Mouse (Mus musculus): Measurements from ENCODE around the gene Tmem178b. TPM values are rescaled to one million over a fixed set of nuclear protein-coding genes. Genes with fewer than 3 reads are reported as not detected.
A peak's percentile ranks its signal among the peaks of the same experiment; 100 is the strongest.

Tmem178b gene
- total RNA-seq (2022) = 1 to 10 TPM in 1 of 4 experiments, under 1 TPM in 3; 0.34 to 1.1 (median 0.47) TPM

DNA sequence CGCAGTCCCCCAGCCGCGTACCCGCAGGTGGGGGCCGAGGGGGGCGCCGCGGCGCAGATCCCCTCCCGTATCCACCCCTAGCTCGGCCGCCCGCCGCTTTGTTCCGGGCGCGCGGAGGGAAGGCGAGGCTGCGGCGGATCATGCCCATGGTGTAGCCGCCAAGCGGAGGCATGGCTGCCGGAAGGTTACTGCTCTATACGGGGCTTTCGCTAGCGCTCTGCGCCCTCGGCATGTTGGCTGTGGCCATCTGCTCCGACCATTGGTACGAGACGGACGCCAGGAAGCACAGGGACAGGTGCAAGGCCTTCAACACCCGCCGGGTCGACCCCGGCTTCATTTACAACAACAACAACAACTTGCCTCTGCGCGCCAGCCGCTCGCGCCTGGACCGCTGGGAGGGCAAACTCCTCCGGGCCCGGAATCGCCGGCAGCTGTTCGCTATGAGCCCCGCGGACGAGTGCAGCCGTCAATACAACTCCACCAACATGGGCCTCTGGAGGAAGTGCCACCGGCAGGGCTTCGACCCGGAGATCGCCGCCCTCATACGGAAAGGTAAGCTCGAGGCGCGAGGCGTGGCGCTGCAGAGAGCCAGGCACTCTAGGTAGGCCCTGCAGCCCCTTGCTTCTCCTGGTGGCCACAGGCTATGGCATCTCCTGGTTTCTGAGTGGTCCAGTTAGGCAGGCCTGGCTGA is at the start of gene Tmem178b:
Gene Tmem178b, plus strand, starts transcription at position 371 of the 691 bp plus-strand sequence.
- DNase-seq (ENCODE audit: low spot score in 2 of 2) = no peak

DNA sequence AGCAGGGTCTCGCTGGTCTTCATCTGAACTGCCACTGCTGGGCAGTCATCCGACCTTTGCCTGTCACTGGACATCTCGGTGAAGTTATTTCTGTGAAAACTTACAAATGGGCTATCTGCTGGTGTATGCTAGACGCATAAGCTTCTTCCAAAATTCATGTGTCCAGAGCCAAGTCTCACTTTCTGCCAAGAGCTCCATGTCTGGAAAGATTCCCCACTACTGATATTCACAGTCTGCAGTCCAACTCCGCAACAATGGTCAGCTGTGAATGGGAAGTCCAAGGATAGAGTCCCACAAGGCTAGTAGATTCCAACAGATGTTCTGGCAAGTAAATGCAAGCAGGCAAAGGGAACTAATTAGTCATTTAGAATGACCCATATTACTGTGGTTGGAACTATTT is 44.3 kb upstream of the Tmem178b start:
- DNase-seq (ENCODE audit: low spot score in 2 of 2) = peak; percentile 30 to 43

GRCm38 (mm10) chr6:39843698-39844342 is 29.3 kb upstream of the Tmem178b start:
- DNase-seq (ENCODE audit: low spot score in 2 of 2) = no peak

DNA sequence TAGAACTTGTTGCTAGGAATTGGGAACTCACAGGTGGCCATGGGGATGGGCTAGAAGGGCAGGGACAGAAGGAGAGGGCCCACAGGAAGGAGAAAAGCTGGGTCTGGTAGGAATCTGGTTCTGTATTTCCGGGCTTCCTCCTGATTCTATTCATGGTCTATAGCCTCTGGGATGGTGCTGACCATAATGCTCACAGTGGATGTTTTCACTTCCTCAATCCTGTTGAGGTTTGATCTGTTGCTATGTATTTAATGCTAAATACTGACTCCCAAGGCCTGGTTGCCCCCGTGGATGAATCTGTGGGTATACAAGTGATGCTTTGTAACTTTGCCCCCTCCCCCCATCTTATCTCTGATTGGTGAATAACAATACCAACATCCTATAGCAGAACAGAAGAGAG is 25.5 kb upstream of the Tmem178b start:
- no peak for DNase-seq (ENCODE audit: low spot score in 2 of 2)

GRCm38 (mm10) chr6:39848766-39849165 is 24.3 kb upstream of the Tmem178b start:
- DNase-seq (ENCODE audit: low spot score in 2 of 2) = no peak

DNA sequence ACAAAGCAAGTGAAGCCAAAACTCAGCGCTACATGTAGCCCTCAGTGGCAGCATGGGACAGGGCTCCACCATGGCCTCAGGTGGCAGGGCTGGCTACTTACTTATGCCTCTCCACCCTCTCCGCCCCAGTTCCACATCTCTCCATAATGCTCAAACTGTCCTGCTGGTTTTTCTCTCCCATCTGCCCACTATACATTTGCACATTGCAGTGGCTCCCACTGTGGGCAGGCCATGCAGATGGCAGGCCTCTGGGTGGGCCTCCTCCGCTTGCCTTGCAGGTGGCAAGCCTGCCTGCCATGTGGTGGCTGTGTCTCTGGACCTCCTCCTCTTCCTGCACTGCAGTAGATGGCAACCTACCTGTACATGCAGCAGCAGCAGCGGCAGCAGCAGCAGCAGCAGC is 23.4 kb upstream of the Tmem178b start:
- no peak for DNase-seq (ENCODE audit: low spot score in 2 of 2)

DNA sequence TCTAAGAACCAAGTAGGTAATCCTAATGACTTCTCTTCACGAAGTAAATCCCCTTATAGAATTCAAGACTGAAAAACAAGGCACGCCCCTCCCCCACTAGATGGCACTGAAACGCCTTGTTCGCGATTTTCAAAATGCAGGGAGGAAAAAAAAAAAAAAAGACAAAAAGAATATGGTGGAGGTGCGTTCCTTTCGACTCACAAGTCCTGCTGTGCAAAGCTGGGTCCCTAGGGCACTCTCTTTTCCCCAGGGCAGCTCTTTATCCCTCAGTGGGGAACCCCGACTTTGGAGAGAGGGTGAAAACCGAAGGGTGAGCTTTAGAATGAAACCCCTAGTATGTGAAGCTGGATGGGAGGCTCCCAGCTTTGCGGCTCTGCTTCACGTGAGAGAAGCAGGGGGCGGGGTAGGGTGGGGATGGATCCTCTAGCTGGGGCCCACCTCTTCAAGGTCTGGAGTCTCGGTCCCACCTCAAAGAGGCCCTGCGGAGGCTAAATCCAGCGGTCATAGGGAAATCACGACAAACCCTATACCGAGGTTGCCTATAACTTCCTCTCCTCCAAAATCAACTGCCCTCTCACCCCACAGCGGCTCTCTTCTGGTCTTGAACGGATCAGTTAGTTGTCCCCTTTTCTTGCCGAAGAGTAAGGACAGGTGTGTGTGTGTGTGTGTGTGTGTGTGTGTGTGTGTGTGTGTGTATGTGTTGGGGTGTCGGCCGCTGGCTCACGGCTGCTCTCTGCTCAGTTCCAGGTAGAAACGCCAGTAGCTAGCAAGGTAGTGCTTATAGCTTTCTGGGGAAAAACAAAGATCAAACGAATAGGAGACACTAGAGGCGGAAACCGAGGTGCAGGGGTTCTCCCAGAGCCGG is 2.6 kb upstream of the Tmem178b start:
- no peak for DNase-seq (ENCODE audit: low spot score in 2 of 2)

DNA sequence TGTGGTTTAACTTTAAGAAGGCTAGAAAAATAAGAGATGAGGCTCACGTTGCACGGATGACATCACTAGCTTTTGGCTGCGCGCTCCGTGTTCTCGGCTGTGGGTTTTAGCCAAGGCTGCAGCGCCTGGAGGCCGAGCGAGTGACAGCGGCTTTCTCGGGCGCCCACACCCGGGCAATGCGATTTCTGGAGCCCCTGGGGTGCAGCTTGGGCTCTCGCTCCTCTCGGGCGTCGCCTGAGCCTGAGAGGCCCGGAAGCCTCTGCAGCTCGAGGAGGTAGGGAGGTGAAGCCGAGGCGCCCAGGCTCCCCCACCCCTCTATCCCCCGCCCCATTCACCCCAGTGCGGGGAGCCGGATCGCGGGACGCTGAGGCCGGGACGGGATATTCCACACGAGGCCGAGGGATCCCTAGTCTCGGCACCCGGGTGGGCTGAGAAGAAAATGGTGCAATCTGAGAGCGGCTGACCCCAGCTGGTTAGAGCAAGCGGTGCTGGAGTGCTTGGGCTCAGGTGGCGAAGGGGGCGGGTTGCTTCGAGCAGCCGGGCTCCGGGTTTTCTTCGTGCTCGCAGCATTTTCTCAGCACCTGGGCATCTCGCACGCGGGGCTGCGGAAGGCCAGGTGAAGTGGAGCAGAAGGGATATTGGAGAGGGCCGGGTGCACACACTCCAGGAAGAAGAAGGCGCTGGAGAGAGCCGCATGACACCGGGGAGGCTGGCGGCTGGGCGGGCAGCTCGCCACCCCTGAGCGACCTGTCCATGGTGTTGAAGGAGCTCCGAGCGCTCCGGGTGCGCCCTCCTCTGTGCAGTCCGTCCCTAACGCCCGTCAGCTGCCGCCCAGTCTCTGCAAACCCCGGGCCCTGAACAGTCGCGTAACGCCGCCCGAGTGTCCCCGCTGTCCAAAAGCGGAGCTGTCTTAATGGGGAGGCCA is 1.4 kb upstream of the Tmem178b start:
- peak; percentile 28 to 39 for DNase-seq (ENCODE audit: low spot score in 2 of 2)

- DNase-seq (ENCODE audit: low spot score in 2 of 2) = no peak
Measured at GRCm38 (mm10) chr6:39872306-39872900, 668 bp upstream of the Tmem178b start.

- DNase-seq (ENCODE audit: low spot score in 2 of 2) = no peak
Measured at GRCm38 (mm10) chr6:39875186-39875585, 2.1 kb downstream of the Tmem178b start.

GRCm38 (mm10) chr6:39876444-39876843 is 3.4 kb downstream of the Tmem178b start:
- no peak for DNase-seq (ENCODE audit: low spot score in 2 of 2)

DNA sequence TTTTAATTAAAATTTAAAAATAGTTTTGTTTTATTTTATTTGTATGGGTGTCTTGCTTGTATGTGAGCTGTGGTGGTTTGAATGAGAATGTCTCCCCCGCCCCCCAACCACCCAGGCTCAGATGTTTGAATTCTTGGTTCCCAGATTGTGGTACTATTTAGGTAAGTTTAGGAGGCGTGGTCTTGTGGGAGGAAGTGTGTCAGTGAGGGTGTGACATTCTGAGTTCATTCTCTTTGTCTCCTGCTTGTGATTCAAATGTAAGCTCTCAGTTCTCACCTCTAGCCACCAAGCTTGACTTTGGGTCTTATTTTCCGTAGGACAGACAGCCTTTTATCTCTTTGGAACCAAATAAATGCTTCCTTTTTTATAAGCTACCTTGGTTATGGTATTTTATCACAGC is 17.7 kb downstream of the Tmem178b start:
- no peak for DNase-seq (ENCODE audit: low spot score in 2 of 2)

GRCm38 (mm10) chr6:39896500-39896899 is 23.4 kb downstream of the Tmem178b start:
- DNase-seq (ENCODE audit: low spot score in 2 of 2) = no peak

GRCm38 (mm10) chr6:39899231-39899630 is 26.2 kb downstream of the Tmem178b start:
- no peak for DNase-seq (ENCODE audit: low spot score in 2 of 2)

- DNase-seq (ENCODE audit: low spot score in 2 of 2) = no peak
Measured at GRCm38 (mm10) chr6:39903220-39903773, 30.2 kb downstream of the Tmem178b start.

DNA sequence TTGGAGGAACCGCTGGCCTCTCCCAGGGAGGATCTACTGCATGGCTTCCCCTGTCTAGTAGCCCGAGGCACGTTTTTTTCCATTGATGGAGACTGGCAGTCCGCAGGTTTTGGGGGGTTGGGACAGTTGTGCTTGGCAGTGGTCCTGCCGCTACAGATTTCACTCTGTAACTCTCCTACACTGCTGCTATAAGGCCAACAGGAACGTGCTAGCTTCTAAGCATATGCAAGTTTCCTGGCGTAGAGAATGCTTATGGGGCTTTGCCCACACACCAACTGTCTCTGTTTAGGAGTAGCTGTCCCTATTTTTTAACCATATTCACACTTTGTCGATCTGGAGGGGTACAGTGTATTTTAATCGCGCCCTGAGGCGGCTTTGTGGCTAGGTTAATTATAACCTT is 30.8 kb downstream of the Tmem178b start:
- no peak for DNase-seq (ENCODE audit: low spot score in 2 of 2)

DNA sequence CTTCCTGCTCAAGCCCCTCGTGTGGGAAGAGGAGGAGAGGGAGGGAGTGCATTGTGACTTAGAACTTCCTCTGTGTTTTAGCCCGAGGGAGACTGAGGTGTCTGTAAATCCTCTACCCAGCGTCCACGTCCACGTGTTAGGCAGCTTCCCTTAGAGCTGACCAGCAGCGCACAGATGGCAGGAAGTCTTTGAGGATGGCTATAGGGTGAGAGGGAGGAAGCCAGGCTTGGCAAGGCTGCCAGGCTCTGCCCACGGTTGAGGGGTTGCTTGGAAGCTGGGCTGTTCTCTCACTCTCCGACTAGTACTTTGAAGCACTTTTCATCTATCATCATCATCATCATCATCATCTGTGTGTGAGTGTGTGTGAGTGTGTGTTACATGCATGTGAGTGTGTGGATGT is 41.9 kb downstream of the Tmem178b start:
- DNase-seq (ENCODE audit: low spot score in 2 of 2) = no peak

DNA sequence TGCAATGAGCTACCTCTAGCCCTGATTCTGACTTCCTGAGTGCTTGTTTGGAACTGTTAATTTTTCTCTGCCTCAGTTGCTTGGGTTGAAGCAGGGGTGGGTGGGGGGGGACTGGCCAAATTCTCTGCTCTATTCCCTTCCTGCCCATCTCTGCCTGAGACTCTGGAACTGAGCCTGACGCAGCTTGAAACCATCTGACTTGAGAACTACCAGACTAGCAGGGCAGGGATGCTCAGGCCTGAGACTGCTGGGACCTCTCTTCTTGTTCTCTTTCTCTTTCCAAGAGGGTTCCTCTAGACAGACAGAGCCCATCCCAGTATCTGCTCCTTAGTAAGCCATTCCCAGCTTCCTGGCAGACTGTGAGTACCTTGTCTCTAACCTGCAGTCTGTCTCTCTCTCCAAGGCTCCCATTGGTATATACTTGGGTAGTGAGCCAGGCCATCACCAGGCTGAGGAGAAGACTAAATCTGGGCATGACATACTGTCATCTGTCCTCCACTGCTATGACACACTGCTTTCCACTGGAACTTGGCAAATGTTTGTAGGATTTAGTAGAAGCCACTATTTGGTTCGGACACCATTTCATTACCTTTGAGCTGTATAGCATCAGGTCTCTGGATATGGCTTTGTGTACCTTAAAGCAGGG is 42.7 kb downstream of the Tmem178b start:
- DNase-seq (ENCODE audit: low spot score in 2 of 2) = no peak

DNA sequence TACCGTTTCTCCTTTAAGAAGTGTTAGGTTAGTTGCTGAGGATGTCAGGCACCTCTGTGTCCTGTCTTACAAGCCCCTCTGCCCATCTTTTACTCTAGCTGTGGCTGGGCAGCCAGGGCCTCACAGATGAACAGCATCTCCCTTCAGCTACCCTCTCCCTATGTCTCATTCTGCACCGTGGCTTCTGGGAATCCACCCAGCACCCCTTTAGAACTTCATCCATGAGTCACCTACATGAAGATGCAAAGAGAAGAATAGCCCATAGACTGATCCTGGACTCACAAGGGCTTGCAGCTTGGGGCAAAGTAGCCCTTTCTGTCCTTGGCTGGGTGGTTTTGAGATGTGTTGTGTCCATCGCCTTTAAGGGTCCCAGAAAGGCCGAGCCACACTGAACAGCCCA is 43.4 kb downstream of the Tmem178b start:
- no peak for DNase-seq (ENCODE audit: low spot score in 2 of 2)

DNA sequence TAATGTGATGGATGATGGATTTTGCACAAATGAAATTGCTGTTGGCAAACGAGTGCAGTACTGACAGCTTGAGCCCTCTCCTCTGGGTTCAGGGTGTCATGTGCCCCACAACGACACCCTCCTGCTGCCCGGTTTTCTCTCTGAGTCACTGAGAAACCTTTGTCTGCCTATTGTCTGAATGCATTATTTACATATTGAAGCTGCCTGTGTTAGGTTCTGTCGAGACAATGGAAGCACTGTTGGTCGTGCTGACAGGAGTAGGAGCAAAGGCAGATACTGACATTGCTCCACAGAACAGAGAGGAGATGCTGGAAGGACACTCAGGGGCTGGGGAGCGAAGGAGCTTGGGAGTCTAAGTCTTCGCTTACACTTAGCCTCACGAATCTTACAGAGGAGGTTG is 44.2 kb downstream of the Tmem178b start:
- DNase-seq (ENCODE audit: low spot score in 2 of 2) = no peak

Data from gastrocnemius, adult 8-10 months (tissue).